Mouse (Mus musculus): ENCODE results near the gene Gpr68. TPM values are rescaled to one million over a fixed set of nuclear protein-coding genes. Genes with fewer than 3 reads are reported as not detected.

The Gpr68 gene
- total and polyA plus RNA-seq, 2 experiments from 2014 or later: 6.0 to 29.5 TPM

DNA sequence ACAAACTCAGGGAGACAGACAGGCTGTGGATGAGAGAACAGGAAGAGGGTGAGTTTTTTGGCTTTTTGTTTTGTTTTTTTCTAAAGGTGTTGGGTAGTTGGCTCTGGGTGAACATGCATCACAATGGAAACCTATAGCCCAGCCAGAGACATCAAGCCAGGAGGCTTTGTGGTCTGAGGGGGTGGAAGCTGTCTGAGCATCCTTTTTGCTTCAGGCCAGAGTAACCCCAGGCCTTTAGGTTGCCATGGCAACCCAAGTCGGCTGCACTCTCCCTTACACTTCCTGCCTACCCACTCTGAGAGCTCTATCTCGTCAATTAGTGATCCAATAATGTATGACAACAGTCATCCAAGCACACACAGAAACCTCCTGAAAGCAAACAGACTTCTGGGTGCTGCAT is 12.5 kb downstream of the Gpr68 start:
- WGBS: 2% methylated on average over 2 of the region's 2 CpGs
- ATAC-seq: 0 out of 2 replicates have a peak, but pooled peaks have one; percentile 16
- Histone ChIP-seq H3K9me3 (ENCODE audit: low read length) (no peaks in the 10 kb centered on the region), H3K4me1 (ENCODE audit: insufficient read depth, low read length) (peaks cover 19% of the 10 kb centered on the region), H3K27ac (no peak overlapping the region), H3K27me3 (ENCODE audit: insufficient read depth, low read length) (no peaks in the 10 kb centered on the region), H3K4me2 (ENCODE audit: low read depth, low read length) (no peak overlapping the region), H3K36me3 (ENCODE audit: insufficient read depth, low read length) (no peaks in the 10 kb centered on the region), H3K9ac (replicated peaks; ENCODE audit: low read length) (no peak overlapping the region), H3K4me3 (ENCODE audit: low read length) (no peak overlapping the region)
- DNase-seq (ENCODE audit: low spot score): peak; percentile 46
- no peak for TF ChIP-seq CTCF (IDR thresholded peaks at IDR 0.05; ENCODE audit: low read depth)

- peaks cover 2% of the 10 kb centered on the region; the same call in 1 of the 2 replicates for H3K4me1 ChIP-seq (ENCODE audit: insufficient read depth, low read length)
- TF ChIP-seq CTCF (IDR thresholded peaks at IDR 0.05; ENCODE audit: low read depth): no peak
- H3K36me3 ChIP-seq (ENCODE audit: insufficient read depth, low read length): no peaks in the 10 kb centered on the region
- DNase-seq (ENCODE audit: low spot score) (no peak), ATAC-seq (no peak)
- H3K4me2 ChIP-seq (ENCODE audit: low read depth, low read length): no peak overlapping the region
- no peak overlapping the region for H3K9ac ChIP-seq (replicated peaks; ENCODE audit: low read length)
- 91% methylated on average over 3 of the region's 3 CpGs for WGBS
- no peak overlapping the region for H3K4me3 ChIP-seq (ENCODE audit: low read length)
- no peaks in the 10 kb centered on the region for H3K9me3 ChIP-seq (ENCODE audit: low read length)
- H3K27ac ChIP-seq: no peak overlapping the region
- H3K27me3 ChIP-seq (ENCODE audit: insufficient read depth, low read length): no peaks in the 10 kb centered on the region
Observed at GRCm38 (mm10) chr12:100890548-100890947, 17.4 kb downstream of the Gpr68 start.

GRCm38 (mm10) chr12:100887801-100888258 is 20.2 kb downstream of the Gpr68 start:
- Histone ChIP-seq H3K9me3 (ENCODE audit: low read length) (no peaks in the 10 kb centered on the region), H3K4me2 (ENCODE audit: low read depth, low read length) (peak overlapping the region; percentile 10), H3K27ac (no peak overlapping the region), H3K36me3 (ENCODE audit: insufficient read depth, low read length) (no peaks in the 10 kb centered on the region), H3K9ac (replicated peaks; ENCODE audit: low read length) (no peak overlapping the region; the same call in 1 of the 2 replicates), H3K4me1 (ENCODE audit: insufficient read depth, low read length) (no peaks in the 10 kb centered on the region), H3K27me3 (ENCODE audit: insufficient read depth, low read length) (no peaks in the 10 kb centered on the region), H3K4me3 (ENCODE audit: low read length) (no peak overlapping the region)
- 22% methylated on average over 12 of the region's 12 CpGs for WGBS
- ATAC-seq: peak; percentile 79
- no peak for TF ChIP-seq CTCF (IDR thresholded peaks at IDR 0.05; ENCODE audit: low read depth)
- peak; percentile 77 for DNase-seq (ENCODE audit: low spot score)

GRCm38 (mm10) chr12:100886877-100887276 is 21.1 kb downstream of the Gpr68 start:
- Histone ChIP-seq H3K4me2 (ENCODE audit: low read depth, low read length) (no peak overlapping the region), H3K4me3 (ENCODE audit: low read length) (no peak overlapping the region), H3K27ac (no peak overlapping the region), H3K27me3 (ENCODE audit: insufficient read depth, low read length) (no peaks in the 10 kb centered on the region), H3K9me3 (ENCODE audit: low read length) (no peaks in the 10 kb centered on the region), H3K36me3 (ENCODE audit: insufficient read depth, low read length) (no peaks in the 10 kb centered on the region), H3K9ac (replicated peaks; ENCODE audit: low read length) (no peak overlapping the region), H3K4me1 (ENCODE audit: insufficient read depth, low read length) (no peaks in the 10 kb centered on the region)
- no peak for TF ChIP-seq CTCF (IDR thresholded peaks at IDR 0.05; ENCODE audit: low read depth)
- WGBS: 63% methylated on average over 4 of the region's 4 CpGs
- DNase-seq (ENCODE audit: low spot score) (no peak), ATAC-seq (no peak)

DNA sequence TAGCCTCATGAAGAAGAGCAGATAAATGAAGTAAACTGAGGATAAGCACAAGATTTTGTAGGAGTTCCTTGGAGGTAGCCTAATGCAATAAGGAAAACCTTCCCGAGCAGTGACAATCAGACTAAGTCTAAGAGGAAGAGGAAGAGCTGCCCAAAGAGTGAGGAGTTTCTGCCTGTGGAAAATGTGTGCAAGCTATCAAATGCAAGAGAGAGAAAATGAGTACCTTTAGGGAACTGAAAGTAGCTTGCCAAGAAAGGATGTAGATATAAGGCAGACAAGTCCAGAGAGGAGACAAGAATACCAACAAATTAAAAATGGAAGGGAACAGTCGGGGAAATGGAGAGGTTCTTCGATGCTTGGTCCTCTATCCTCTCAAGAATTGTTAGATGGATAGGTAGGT is 22.4 kb downstream of the Gpr68 start:
- no peaks in the 10 kb centered on the region for H3K9me3 ChIP-seq (ENCODE audit: low read length)
- H3K9ac ChIP-seq (replicated peaks; ENCODE audit: low read length): no peak overlapping the region
- H3K27me3 ChIP-seq (ENCODE audit: insufficient read depth, low read length): no peaks in the 10 kb centered on the region
- DNase-seq (ENCODE audit: low spot score) (no peak), ATAC-seq (no peak)
- 94% methylated on average over 3 of the region's 3 CpGs for WGBS
- TF ChIP-seq CTCF (IDR thresholded peaks at IDR 0.05; ENCODE audit: low read depth): no peak
- no peaks in the 10 kb centered on the region for H3K4me1 ChIP-seq (ENCODE audit: insufficient read depth, low read length)
- no peaks in the 10 kb centered on the region for H3K36me3 ChIP-seq (ENCODE audit: insufficient read depth, low read length)
- H3K4me2 ChIP-seq (ENCODE audit: low read depth, low read length): no peak overlapping the region
- H3K4me3 ChIP-seq (ENCODE audit: low read length): no peak overlapping the region
- H3K27ac ChIP-seq: no peak overlapping the region

- H3K27me3 ChIP-seq (ENCODE audit: insufficient read depth, low read length): no peaks in the 10 kb centered on the region
- no peak overlapping the region for H3K27ac ChIP-seq
- 0 out of 2 replicates have a peak, but pooled peaks cover under 1% of the 10 kb centered on the region for H3K36me3 ChIP-seq (ENCODE audit: insufficient read depth, low read length)
- no peak for TF ChIP-seq CTCF (IDR thresholded peaks at IDR 0.05; ENCODE audit: low read depth)
- no peak overlapping the region for H3K4me3 ChIP-seq (ENCODE audit: low read length)
- no peaks in the 10 kb centered on the region for H3K4me1 ChIP-seq (ENCODE audit: insufficient read depth, low read length)
- WGBS: 87% methylated on average over 7 of the region's 7 CpGs
- no peak for DNase-seq (ENCODE audit: low spot score)
- no peak for ATAC-seq
- no peaks in the 10 kb centered on the region for H3K9me3 ChIP-seq (ENCODE audit: low read length)
- no peak overlapping the region for H3K4me2 ChIP-seq (ENCODE audit: low read depth, low read length)
- no peak overlapping the region for H3K9ac ChIP-seq (replicated peaks; ENCODE audit: low read length)
Observed at GRCm38 (mm10) chr12:100883168-100883567, 24.8 kb downstream of the Gpr68 start.

DNA sequence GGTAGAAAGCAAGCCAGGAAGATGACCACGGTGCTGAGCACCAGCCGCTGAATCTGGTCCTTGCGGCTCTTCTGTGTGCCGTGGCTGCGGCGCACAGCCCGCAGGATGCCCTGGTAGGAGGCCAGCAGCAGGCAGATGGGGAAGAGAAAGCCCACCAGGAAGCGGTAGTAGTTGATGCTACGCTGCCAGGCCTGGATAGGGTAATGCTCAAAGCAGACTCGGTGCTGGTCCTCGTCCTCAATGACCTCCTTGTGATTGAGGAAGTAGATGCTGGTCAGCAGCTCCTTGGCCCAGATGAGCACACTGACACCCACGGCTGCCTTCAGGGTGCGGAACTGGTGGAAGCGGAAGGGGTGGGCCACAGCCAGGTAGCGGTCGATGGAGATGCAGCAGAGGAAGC is 29.4 kb downstream of the Gpr68 start:
- no peak overlapping the region for H3K27ac ChIP-seq
- no peak for TF ChIP-seq CTCF (IDR thresholded peaks at IDR 0.05; ENCODE audit: low read depth)
- no peak overlapping the region for H3K9ac ChIP-seq (replicated peaks; ENCODE audit: low read length)
- no peaks in the 10 kb centered on the region for H3K4me1 ChIP-seq (ENCODE audit: insufficient read depth, low read length)
- no peak overlapping the region for H3K4me2 ChIP-seq (ENCODE audit: low read depth, low read length)
- WGBS: 77% methylated on average over 16 of the region's 16 CpGs
- DNase-seq (ENCODE audit: low spot score) (no peak), ATAC-seq (no peak)
- 0 out of 2 replicates have a peak, but pooled peaks cover 4% of the 10 kb centered on the region for H3K36me3 ChIP-seq (ENCODE audit: insufficient read depth, low read length)
- no peaks in the 10 kb centered on the region for H3K9me3 ChIP-seq (ENCODE audit: low read length)
- H3K27me3 ChIP-seq (ENCODE audit: insufficient read depth, low read length): no peaks in the 10 kb centered on the region
- H3K4me3 ChIP-seq (ENCODE audit: low read length): no peak overlapping the region
